Mouse (Mus musculus) C2C12 (cell line): ENCODE measurements at regions not wholly inside any gene's neighbourhood (a gene's known extent, or its start where the extent isn't known, plus 50 kb on each side); places are given as distances from the start of the nearest gene placed in this dataset.
A peak's percentile ranks its signal among the peaks of the same experiment; 100 is the strongest.

ENCODE experiments used
- H3K27me3 ChIP-seq: one replicate; pipeline ENCODE4 v1.6.1; 2011; ENCODE audit not compliant: control insufficient read depth, insufficient read depth, insufficient read length
- H3K36me3 ChIP-seq: one replicate; pipeline ENCODE4 v1.6.1; 2011; ENCODE audit not compliant: control insufficient read depth, insufficient read depth
- H3K4me3 ChIP-seq: one replicate; pipeline ENCODE4 v1.5.1; 2011; ENCODE audit warnings: mild to moderate bottlenecking, control low read depth; ENCODE audit not compliant: poor library complexity, insufficient read depth, severe bottlenecking
- H3K79me2 ChIP-seq: one replicate; pipeline ENCODE4 v1.6.1; 2011; ENCODE audit not compliant: control insufficient read depth, insufficient read depth
- H3K79me3 ChIP-seq: one replicate; pipeline ENCODE4 v1.6.1; 2011; ENCODE audit warnings: low read depth, control low read depth
- H3ac ChIP-seq: one replicate; pipeline ENCODE3; 2011; ENCODE audit warnings: low read depth; ENCODE audit not compliant: control insufficient read depth, insufficient read length
- CEBPB ChIP-seq: IDR thresholded peaks from one replicate; pipeline ENCODE4 v1.6.1; 2011; ENCODE audit warnings: low read depth, mild to moderate bottlenecking, control low read depth, moderate library complexity
- CTCF ChIP-seq: IDR thresholded peaks from one replicate; pipeline ENCODE4 v1.5.1; 2011; ENCODE audit not compliant: control insufficient read depth, insufficient read depth, insufficient read length
- FOSL1 ChIP-seq: IDR thresholded peaks from one replicate; pipeline ENCODE4 v1.8.0; 2011; ENCODE audit warnings: mild to moderate bottlenecking, low read length; ENCODE audit not compliant: poor library complexity, insufficient read depth, severe bottlenecking
- MAX ChIP-seq: IDR thresholded peaks from one replicate; pipeline ENCODE4 v1.6.1; 2011; ENCODE audit warnings: mild to moderate bottlenecking, control low read depth
- MYOD1 ChIP-seq: IDR thresholded peaks from one replicate; pipeline ENCODE4 v1.6.1; 2011; ENCODE audit warnings: low read depth; ENCODE audit not compliant: control insufficient read depth, insufficient read length
- MYOG ChIP-seq: IDR thresholded peaks from one replicate; pipeline ENCODE4 v1.6.1; 2011; ENCODE audit not compliant: control insufficient read depth, insufficient read length; ENCODE audit errors: extremely low read depth
- USF1 ChIP-seq: IDR thresholded peaks from one replicate; pipeline ENCODE4 v1.6.1; 2011; ENCODE audit warnings: low read depth, mild to moderate bottlenecking, control low read depth, moderate library complexity

DNA sequence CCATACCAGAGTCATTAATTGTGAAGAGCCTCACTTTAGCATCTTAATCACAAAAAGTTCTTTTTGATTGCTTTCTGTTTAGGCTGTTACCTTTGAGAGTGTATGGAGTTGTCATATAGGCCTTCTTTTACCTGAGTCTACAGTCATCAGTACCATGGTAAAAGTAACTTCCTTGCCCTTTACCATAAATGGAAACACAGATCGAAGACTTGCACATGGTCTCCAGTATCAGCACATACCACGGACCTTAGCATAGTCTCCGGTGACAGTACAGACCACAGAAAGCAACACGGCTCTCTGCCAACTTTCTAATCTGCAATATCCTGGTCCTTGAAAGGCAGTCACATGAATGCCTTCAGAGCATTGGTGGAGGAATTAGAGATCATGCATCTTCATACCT, 1626.8 kb upstream of the Gm6569 start:
- no peaks in the 10 kb centered on the region for H3K79me2 ChIP-seq
- H3K36me3 ChIP-seq = no peaks in the 10 kb centered on the region
- no peak overlapping the region for H3K4me3 ChIP-seq
- H3K27me3 ChIP-seq = no peaks in the 10 kb centered on the region
- no peak overlapping the region for H3ac ChIP-seq
- TF ChIP-seq FOSL1 (no peak), USF1 (peak; percentile 37), CTCF (no peak), MYOG (no peak), MAX (peak; percentile 82)
- H3K79me3 ChIP-seq = no peaks in the 10 kb centered on the region

- no peak overlapping the region for H3ac ChIP-seq
- TF ChIP-seq CTCF = no peak
- peak; percentile 83 for TF ChIP-seq FOSL1
- TF ChIP-seq CEBPB = no peak
- peak; percentile 11 for TF ChIP-seq MYOD1
- TF ChIP-seq MYOG = no peak
- TF ChIP-seq USF1 = no peak
- peak; percentile 50 for TF ChIP-seq MAX
- H3K27me3 ChIP-seq = no peaks in the 10 kb centered on the region
These were observed 1626.3 kb upstream of the Gm6569 start for GRCm38 (mm10) chr15:72208076-72208475.

DNA sequence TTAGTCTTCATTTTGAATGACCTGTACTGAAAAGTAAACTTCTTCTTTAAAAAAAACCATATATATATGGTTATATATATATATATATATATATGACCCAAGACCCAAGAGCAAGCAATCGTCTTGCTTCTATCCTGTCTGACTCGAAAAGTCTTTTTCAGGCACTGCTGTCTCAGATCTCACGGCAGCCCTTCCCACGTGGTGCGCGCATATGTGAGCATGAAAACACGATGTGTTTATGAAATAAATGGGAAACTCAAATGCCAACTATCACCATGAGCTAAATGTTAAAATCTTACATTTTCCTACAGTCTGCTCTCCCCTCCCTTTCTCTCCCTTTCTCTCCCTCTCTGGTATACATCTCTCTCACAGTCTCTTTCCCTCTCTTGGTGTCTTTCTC, 1625.4 kb upstream of the Gm6569 start:
- no peak for TF ChIP-seq MAX
- TF ChIP-seq USF1 = no peak
- no peak for TF ChIP-seq MYOD1
- no peak for TF ChIP-seq CTCF
- Histone ChIP-seq H3K79me2 (no peaks in the 10 kb centered on the region), H3K36me3 (no peaks in the 10 kb centered on the region), H3K27me3 (no peaks in the 10 kb centered on the region), H3K4me3 (no peak overlapping the region), H3ac (no peak overlapping the region), H3K79me3 (no peaks in the 10 kb centered on the region)

More at GRCm38 (mm10) chr15:72208076-72208475, 1626.3 kb upstream of the Gm6569 start:
- Histone ChIP-seq H3K79me3 (no peaks in the 10 kb centered on the region), H3K36me3 (no peaks in the 10 kb centered on the region), H3K4me3 (no peak overlapping the region), H3K79me2 (no peaks in the 10 kb centered on the region)

DNA sequence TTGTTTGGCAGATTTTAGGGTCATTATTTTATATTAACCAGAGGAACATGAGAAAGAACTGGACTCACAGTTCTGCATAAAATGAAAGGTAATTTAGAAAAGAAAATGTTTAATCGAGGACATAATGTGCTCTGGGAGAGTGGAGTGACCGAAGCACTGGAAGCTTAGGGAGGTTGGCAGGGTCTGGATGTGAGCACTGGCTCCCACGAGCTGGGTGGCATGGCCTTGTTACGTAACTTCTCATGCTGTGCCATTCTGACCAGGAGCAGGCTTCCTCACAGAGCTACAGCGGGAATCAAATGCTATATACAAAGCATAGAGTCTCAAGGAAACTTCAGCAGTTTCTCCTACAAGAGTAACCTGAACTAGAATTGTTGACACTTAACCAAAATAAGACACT, 1616.6 kb upstream of the Gm6569 start:
- H3K79me2 ChIP-seq = no peaks in the 10 kb centered on the region
- H3K4me3 ChIP-seq = no peak overlapping the region
- H3ac ChIP-seq = no peak overlapping the region
- H3K79me3 ChIP-seq = no peaks in the 10 kb centered on the region
- no peaks in the 10 kb centered on the region for H3K27me3 ChIP-seq
- no peak for TF ChIP-seq MYOD1
- no peak for TF ChIP-seq MAX
- TF ChIP-seq FOSL1 = no peak
- TF ChIP-seq CEBPB = peak; percentile 39
- no peaks in the 10 kb centered on the region for H3K36me3 ChIP-seq

- TF ChIP-seq FOSL1 = no peak
- TF ChIP-seq CEBPB = no peak
- TF ChIP-seq CTCF = no peak
- no peak for TF ChIP-seq MYOD1
- no peak for TF ChIP-seq MYOG
- no peak for TF ChIP-seq MAX
- TF ChIP-seq USF1 = no peak
- Histone ChIP-seq H3K4me3 (no peak overlapping the region), H3K36me3 (no peaks in the 10 kb centered on the region), H3K79me3 (no peaks in the 10 kb centered on the region), H3ac (no peak overlapping the region), H3K79me2 (no peaks in the 10 kb centered on the region), H3K27me3 (no peaks in the 10 kb centered on the region)
These were observed 1614.4 kb upstream of the Gm6569 start for GRCm38 (mm10) chr15:72219985-72220384.

DNA sequence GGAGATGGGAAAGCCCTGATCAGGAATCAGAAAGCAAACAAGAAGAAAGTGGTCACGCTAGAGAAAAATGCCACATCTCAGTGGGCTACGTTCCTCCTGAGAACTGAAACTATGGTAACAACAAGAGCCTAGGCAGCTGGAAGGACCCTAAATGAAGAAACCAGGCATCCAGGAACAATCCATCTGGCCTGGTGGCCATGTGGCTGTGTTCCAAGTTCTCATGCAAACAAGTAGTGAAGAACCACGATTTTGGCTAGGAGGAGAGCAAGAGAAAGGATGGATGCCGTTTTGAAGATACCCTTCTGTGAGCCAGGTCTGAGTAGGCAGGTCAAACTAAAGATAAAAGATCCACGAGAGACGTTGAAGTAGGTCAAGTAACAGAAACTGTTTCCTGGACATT, 1613.6 kb upstream of the Gm6569 start:
- no peaks in the 10 kb centered on the region for H3K27me3 ChIP-seq
- TF ChIP-seq MYOG (no peak), MYOD1 (no peak), CTCF (no peak), CEBPB (no peak), FOSL1 (no peak)
- H3K79me2 ChIP-seq = no peaks in the 10 kb centered on the region
- no peak overlapping the region for H3K4me3 ChIP-seq
- no peak overlapping the region for H3ac ChIP-seq
- no peaks in the 10 kb centered on the region for H3K79me3 ChIP-seq
- no peaks in the 10 kb centered on the region for H3K36me3 ChIP-seq

GRCm38 (mm10) chr15:72232355-72232754, 1602.0 kb upstream of the Gm6569 start:
- TF ChIP-seq FOSL1 (no peak), USF1 (no peak), MYOG (no peak), CTCF (no peak), MYOD1 (no peak), MAX (no peak)
- Histone ChIP-seq H3K36me3 (no peaks in the 10 kb centered on the region), H3K79me2 (no peaks in the 10 kb centered on the region), H3K79me3 (no peaks in the 10 kb centered on the region), H3K4me3 (no peak overlapping the region), H3ac (no peak overlapping the region), H3K27me3 (no peaks in the 10 kb centered on the region)
